Mouse (Mus musculus): ENCODE data around the gene Syne1.

- no peak for TF ChIP-seq ZMIZ1 (IDR thresholded peaks at IDR 0.05; ENCODE audit: low read depth, low read length)
- no peak for TF ChIP-seq MAX (IDR thresholded peaks at IDR 0.05; ENCODE audit: low read length)
- no peak for TF ChIP-seq POLR2A (IDR thresholded peaks at IDR 0.05; ENCODE audit: control insufficient read depth in 1 of 2, insufficient read depth in 1 of 2, low read depth in 1 of 2, low read length in 2 of 2, poor library complexity in 1 of 2)
- TF ChIP-seq JUND (IDR thresholded peaks at IDR 0.05; ENCODE audit: low read depth, low read length): no peak
- TF ChIP-seq MAFK (IDR thresholded peaks at IDR 0.05; ENCODE audit: borderline replicate concordance, low read depth, low read length): no peak
- TF ChIP-seq E2F4 (IDR thresholded peaks at IDR 0.05; ENCODE audit: borderline replicate concordance, low read depth, low read length): no peak
- TF ChIP-seq GABPA (IDR thresholded peaks at IDR 0.05; ENCODE audit: low read depth, low read length): no peak
- no peak for TF ChIP-seq EP300 (IDR thresholded peaks at IDR 0.05; ENCODE audit: low read depth in 1 of 2, low read length in 2 of 2)
- no peak for TF ChIP-seq CHD2 (IDR thresholded peaks at IDR 0.05; ENCODE audit: low read length)
- no peak for TF ChIP-seq CTCF (IDR thresholded peaks at IDR 0.05 in 2 of 3, conservative IDR thresholded peaks at IDR 0.05 in 1 of 3; ENCODE audit: control insufficient read depth in 1 of 3, insufficient read depth in 1 of 3, low read depth in 2 of 3, low read length in 3 of 3, poor library complexity in 1 of 3, severe bottlenecking in 1 of 3)
- no peak for TF ChIP-seq MYB (IDR thresholded peaks at IDR 0.05; ENCODE audit: low read depth, low read length)
- no peak for TF ChIP-seq TAL1 (IDR thresholded peaks at IDR 0.05; ENCODE audit: low read length)
- TF ChIP-seq POLR2AphosphoS5 (IDR thresholded peaks at IDR 0.05; ENCODE audit: borderline replicate concordance, low read depth, low read length): no peak
Measured at GRCm38 (mm10) chr10:5139246-5139931, 411.9 kb downstream of the Syne1 start.

Data from MEL (cell line).